Comparison of ENCODE assay signal across 8 mouse cellular contexts in the genomic region with DNA sequence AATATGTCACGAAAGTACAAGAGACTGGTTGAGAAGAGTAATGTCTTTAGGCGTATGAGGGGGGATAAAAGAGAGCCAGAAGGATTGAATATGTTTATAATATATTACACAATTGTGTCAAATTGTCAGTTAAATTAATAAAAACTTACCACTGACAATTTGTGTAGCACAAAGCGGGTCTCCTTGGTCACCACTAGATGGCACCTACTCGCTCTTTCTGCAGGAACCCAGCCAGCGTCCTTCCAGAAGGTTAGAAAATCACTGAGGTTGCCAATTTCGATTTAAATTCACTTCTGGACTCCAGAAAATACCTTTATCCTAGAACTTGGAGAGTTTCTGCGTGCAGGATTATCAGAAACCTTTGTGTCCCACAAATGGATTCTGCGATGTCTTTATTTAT.
A peak's percentile ranks its signal among the peaks of the same experiment; 100 is the strongest.
DNase-seq lines count a peak whose midpoint lies in the region; ATAC-seq and TF ChIP-seq lines count a peak whose summit lies in the region.

No protein-coding gene starts in this region.

- DNase-seq in adrenal gland, adult (ENCODE audit: inconsistent age in 2 of 2, low spot score in 1 of 2): peak; percentile 38 to 78
- no peak for DNase-seq in adrenal gland, postnatal 4 days (ENCODE audit: low spot score in 2 of 2)
- peak; percentile 57 to 60 for DNase-seq in right cerebral cortex, postnatal 10 days (ENCODE audit: low spot score in 2 of 2)
- no peak for DNase-seq in right cerebral cortex, postnatal 25 days
- peak; percentile 61 for DNase-seq in kidney, postnatal 10 days
- DNase-seq in midbrain, postnatal 0 days (ENCODE audit: low spot score): peak; percentile 83
- DNase-seq in right cerebral cortex, adult 2 months (ENCODE audit: low spot score in 2 of 2): no peak

- H3K9me3 ChIP-seq in midbrain, postnatal 0 days (ENCODE audit: low read length): no peaks in the 10 kb centered on the region

- H3K4me1 ChIP-seq in midbrain, postnatal 0 days (ENCODE audit: insufficient read depth, low read length): no peaks in the 10 kb centered on the region

- no peak overlapping the region for H3K27ac ChIP-seq in midbrain, postnatal 0 days (ENCODE audit: low read depth, low read length)

- no peak overlapping the region for H3K4me3 ChIP-seq in midbrain, postnatal 0 days (ENCODE audit: low read depth, low read length)

- ATAC-seq in common myeloid progenitor, adult 5-6 weeks (replicated peaks; ENCODE audit: low read depth, poor library complexity, severe bottlenecking): peak; percentile 74
- 0 out of 2 replicates have a peak, but pooled peaks have one; percentile 41 for ATAC-seq in midbrain, postnatal 0 days (ENCODE audit: low FRiP score)

- WGBS in midbrain, postnatal 0 days: 31% methylated on average over 8 of the region's 8 CpGs

- TF ChIP-seq CTCF in midbrain, postnatal 0 days (IDR thresholded peaks at IDR 0.05): peak; percentile 85

- H3K9ac ChIP-seq in midbrain, postnatal 0 days (replicated peaks; ENCODE audit: low read length, poor library complexity, severe bottlenecking): no peak overlapping the region

- H3K36me3 ChIP-seq in midbrain, postnatal 0 days (ENCODE audit: insufficient read depth, low read length): no peaks in the 10 kb centered on the region

- H3K4me2 ChIP-seq in midbrain, postnatal 0 days (ENCODE audit: low read depth, low read length, poor library complexity, severe bottlenecking): no peak overlapping the region

- H3K27me3 ChIP-seq in midbrain, postnatal 0 days (ENCODE audit: insufficient read depth, low read length): no peaks in the 10 kb centered on the region

Comparison
In these comparisons a context has a peak if more than half of its experiments do, and no peak if none do; other contexts are left out.
1. DNase-seq: peak in adrenal gland, adult (2 of 2), right cerebral cortex, postnatal 10 days (2 of 2), kidney, postnatal 10 days (single experiment) and midbrain, postnatal 0 days (single experiment); none in adrenal gland, postnatal 4 days (0 of 2), right cerebral cortex, postnatal 25 days (single experiment) and right cerebral cortex, adult 2 months (0 of 2).